Mouse (Mus musculus): ENCODE data around the gene C330007P06Rik.
"Not testable (repeated sequence)": the region's sequence is repeated elsewhere in the genome, so short reads cannot be mapped to it uniquely, and the experiment has no call there.

Gene C330007P06Rik

DNA sequence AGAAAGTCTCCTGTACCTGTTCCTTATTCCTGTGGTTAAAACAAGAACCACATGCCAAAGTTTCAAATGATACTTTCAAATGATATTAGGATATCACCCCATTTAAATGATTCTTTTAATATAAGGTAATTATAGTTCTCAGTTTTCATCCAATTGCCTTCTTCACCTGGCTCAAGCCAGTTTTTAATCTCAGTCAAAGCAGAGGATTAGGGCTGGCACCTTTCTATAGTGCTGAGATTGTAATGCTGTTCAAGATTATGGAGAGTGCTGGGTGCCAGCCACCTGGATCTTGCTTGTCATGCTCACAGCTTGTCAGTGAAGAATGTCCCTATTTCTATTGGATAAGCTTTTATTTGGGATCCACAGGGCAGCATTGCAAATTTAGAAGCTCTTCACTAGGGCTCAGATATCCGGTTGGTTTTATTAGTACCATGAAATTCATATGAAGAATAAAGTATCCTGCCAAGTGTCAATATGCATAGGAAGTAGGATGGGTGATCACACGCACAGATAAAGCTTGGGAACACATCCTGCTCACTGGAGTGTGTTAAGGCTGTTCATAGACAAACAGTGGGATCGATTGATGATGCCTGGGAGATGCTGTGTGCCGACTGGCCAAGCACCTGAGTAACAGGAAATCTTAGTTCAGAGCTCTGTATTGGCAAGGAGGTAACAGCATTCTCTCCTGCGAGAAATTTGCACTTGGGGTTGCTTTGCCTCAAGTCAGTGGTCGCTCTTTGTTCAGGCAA, 74.6 kb downstream of the C330007P06Rik start:
- no peak for DNase-seq (ENCODE audit: low spot score in 2 of 2)

- not testable (repeated sequence) for DNase-seq (ENCODE audit: low spot score in 2 of 2)
These were observed 77.2 kb downstream of the C330007P06Rik start for GRCm38 (mm10) chrX:36796734-36797133.

GRCm38 (mm10) chrX:36796163-36796581, 77.7 kb downstream of the C330007P06Rik start:
- DNase-seq (ENCODE audit: low spot score in 2 of 2) = peak; percentile 65 to 75

DNA sequence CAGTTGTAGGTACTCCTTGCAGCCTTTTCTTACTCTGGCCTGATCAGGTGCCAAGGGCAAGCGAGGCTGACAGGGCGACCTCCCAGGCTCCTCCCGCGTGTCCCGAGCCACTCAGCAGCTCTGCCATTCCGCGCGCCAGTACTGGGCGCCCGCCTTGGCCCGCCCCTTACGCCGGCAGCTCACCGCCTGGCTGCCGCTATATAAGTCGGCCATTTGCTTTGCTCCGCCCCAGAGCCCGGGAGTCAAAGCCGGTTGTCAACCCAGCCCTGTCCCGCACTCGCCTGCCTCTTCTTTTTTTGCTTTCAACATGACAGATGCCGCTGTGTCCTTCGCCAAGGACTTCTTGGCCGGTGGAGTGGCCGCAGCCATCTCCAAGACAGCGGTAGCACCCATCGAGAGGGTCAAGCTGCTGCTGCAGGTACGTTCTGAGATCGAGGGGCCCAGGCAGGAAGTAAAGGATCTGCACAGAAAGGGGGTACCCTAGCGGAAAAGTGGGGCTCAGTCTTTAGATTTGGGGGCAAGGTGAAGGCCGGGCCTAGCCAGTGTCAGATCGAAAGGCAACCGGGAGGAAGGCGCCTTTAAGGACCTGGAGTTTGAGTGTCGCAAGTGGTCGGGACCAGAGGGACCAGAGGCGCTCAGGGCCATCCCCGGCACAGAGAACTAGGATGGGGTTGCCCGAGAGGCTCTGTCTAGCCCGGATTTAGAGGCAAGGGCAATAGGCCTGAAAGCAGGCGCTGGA, 78.3 kb downstream of the C330007P06Rik start, which contains the start of gene Slc25a5:
Gene Slc25a5 (plus strand): TSS at position 228 of the 739 bp plus-strand sequence.
- DNase-seq (ENCODE audit: low spot score in 2 of 2) = peak; percentile 72 to 75

GRCm38 (mm10) chrX:36794571-36794970, 79.3 kb downstream of the C330007P06Rik start:
- no peak for DNase-seq (ENCODE audit: low spot score in 2 of 2)

GRCm38 (mm10) chrX:36789360-36789759, 84.6 kb downstream of the C330007P06Rik start:
- no peak for DNase-seq (ENCODE audit: low spot score in 2 of 2)

- no peak for DNase-seq (ENCODE audit: low spot score in 2 of 2)
These were observed 96.2 kb downstream of the C330007P06Rik start for GRCm38 (mm10) chrX:36777694-36778093.

- no peak for DNase-seq (ENCODE audit: low spot score in 2 of 2)
These were observed 98.4 kb downstream of the C330007P06Rik start for GRCm38 (mm10) chrX:36775520-36775919.

Data from frontal cortex, postnatal 14 days (tissue).